Mouse (Mus musculus): ENCODE data around the gene Agrn. TPM values are rescaled to one million over a fixed set of nuclear protein-coding genes. Genes with fewer than 3 reads are reported as not detected.
A peak's percentile ranks its signal among the peaks of the same experiment; 100 is the strongest.

Agrn gene
- polyA plus RNA-seq, 1 experiment from 2014 or later: 16.1 TPM

- H3K9ac ChIP-seq: peak overlapping the region; percentile 86
- WGBS (ENCODE audit: insufficient replicate concordance): under 1% methylated on average over 26 of the region's 26 CpGs
- H3K9me3 ChIP-seq (replicated peaks): no peaks in the 10 kb centered on the region
- H3K36me3 ChIP-seq: 0 out of 2 replicates have a peak, but pooled peaks cover under 1% of the 10 kb centered on the region
- peak; percentile 88 for ATAC-seq
- peak overlapping the region; percentile 97 for H3K27ac ChIP-seq
- peak overlapping the region; percentile 84 for H3K4me3 ChIP-seq
- H3K4me2 ChIP-seq: peak overlapping the region; percentile 96
- H3K27me3 ChIP-seq (replicated peaks): peaks cover 52% of the 10 kb centered on the region
- peaks cover 69% of the 10 kb centered on the region for H3K4me1 ChIP-seq
Observed at GRCm38 (mm10) chr4:156197829-156198205, 529 bp upstream of the Agrn start.

DNA sequence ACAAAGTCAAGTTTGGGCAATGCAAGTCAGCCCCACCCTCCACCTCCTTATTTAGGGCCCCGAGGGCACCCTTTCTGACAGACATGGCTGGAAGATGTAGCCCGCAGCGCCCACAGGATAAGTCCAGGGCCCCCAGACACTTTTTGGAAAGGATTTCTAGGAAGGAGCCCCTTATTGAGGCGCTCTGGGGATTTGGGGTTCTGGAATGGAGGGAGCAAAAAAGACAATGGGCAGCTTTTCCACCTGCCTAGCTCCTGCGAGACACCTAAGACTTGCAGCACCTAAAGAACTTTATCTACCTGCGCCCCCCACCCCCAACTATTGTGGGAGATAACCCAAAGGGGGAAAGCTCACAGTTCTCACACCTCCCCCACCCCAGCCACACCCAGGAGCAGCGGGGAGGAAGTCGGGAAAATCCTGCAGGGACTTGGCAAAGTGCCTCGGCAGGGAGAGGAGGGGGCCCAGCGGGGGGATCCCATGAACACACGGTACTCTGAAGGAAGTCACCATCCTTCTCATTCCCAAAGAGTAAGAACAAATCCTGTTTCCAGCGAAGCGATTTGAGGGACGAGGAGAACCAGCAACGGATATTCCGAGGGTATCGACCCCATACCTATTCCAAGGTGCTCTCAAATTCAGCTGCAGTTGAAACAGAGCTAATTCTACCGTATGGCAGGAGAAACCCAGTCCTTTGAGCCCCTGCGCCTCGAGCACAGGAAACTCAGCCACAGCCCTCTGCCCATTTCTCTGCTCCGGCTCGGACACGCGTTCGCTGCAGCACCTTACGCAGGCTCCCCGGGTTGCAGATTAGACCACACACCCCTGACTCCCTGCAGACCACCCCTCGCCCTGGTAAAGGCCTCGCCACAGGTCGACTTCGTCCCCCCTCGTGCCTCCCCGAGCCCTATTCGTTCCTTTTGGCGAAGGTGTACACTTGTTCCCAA, 1.1 kb downstream of the Agrn start:
- 8% methylated on average over 35 of the region's 35 CpGs for WGBS (ENCODE audit: insufficient replicate concordance)
- peaks cover 45% of the 10 kb centered on the region for H3K27me3 ChIP-seq (replicated peaks)
- peaks cover 71% of the 10 kb centered on the region for H3K4me1 ChIP-seq

GRCm38 (mm10) chr4:156194346-156194745, 2.9 kb downstream of the Agrn start:
- H3K9me3 ChIP-seq (replicated peaks): no peaks in the 10 kb centered on the region
- H3K4me3 ChIP-seq: no peak overlapping the region
- H3K4me1 ChIP-seq: peaks cover 70% of the 10 kb centered on the region
- ATAC-seq: no peak
- no peak overlapping the region for H3K9ac ChIP-seq
- H3K4me2 ChIP-seq: peak overlapping the region; percentile 0; the same call in 1 of the 2 replicates
- peaks cover 48% of the 10 kb centered on the region for H3K27me3 ChIP-seq (replicated peaks)
- peaks cover 17% of the 10 kb centered on the region; the same call in 1 of the 2 replicates for H3K36me3 ChIP-seq
- H3K27ac ChIP-seq: no peak overlapping the region
- 59% methylated on average over 6 of the region's 6 CpGs for WGBS (ENCODE audit: insufficient replicate concordance)

More for the DNA sequence above, 1.1 kb downstream of the Agrn start:
- no peak for ATAC-seq
- Histone ChIP-seq H3K9ac (peak overlapping the region; percentile 87), H3K4me2 (peak overlapping the region; percentile 96), H3K4me3 (peak overlapping the region; percentile 84), H3K36me3 (0 out of 2 replicates have a peak, but pooled peaks cover 7% of the 10 kb centered on the region), H3K27ac (peak overlapping the region; percentile 97; the same call in 1 of the 2 replicates), H3K9me3 (replicated peaks) (no peaks in the 10 kb centered on the region)

DNA sequence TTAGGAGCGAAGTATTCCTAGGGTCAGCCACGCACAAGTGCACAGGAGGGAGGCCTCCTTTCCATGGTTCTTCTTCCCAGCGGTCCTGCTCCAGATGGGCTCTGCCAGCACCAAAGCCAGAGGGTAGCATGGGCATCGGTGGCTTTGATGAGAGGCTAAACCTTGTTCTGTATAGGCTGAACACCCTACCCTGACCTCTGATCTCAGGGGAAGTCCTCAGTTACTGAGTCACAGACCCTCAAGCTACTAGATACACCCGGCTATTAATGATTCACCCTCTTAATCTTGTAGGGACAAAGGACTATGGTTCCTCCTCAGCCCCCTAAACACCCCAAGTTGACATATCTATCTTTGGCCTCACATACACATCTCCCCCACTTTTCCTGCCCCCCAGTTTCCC, 3.4 kb downstream of the Agrn start:
- peaks cover 47% of the 10 kb centered on the region for H3K27me3 ChIP-seq (replicated peaks)
- H3K27ac ChIP-seq: no peak overlapping the region
- peaks cover 75% of the 10 kb centered on the region for H3K4me1 ChIP-seq
- ATAC-seq: no peak
- H3K9me3 ChIP-seq (replicated peaks): no peaks in the 10 kb centered on the region
- H3K4me2 ChIP-seq: peak overlapping the region; percentile 0; the same call in 1 of the 2 replicates
- no peak overlapping the region for H3K9ac ChIP-seq
- H3K4me3 ChIP-seq: no peak overlapping the region
- WGBS (ENCODE audit: insufficient replicate concordance): 73% methylated on average over 5 of the region's 5 CpGs
- peaks cover 17% of the 10 kb centered on the region; the same call in 1 of the 2 replicates for H3K36me3 ChIP-seq

DNA sequence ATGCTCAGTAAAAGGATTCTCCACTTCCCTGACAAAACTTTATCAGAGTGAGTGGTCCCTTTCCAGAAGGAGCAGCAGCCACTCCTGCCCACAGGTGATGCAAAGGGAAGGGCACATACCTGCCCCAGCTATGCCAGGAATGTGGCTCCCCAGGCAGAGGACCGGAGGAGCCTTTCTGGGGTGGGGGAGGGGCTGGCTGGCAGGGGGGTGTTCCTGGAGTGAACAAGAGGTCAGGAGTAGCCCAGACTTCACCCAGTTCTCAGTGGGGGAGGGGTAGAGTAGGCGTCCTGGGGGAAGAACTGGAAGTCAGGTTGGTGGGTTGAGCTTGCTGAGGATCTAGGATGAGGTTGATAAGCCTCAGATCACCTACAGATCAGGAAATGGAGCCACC, 4.1 kb downstream of the Agrn start:
- H3K4me3 ChIP-seq: no peak overlapping the region
- H3K4me2 ChIP-seq: no peak overlapping the region
- H3K36me3 ChIP-seq: peaks cover 17% of the 10 kb centered on the region; the same call in 1 of the 2 replicates
- H3K9me3 ChIP-seq (replicated peaks): no peaks in the 10 kb centered on the region
- ATAC-seq: no peak
- no peak overlapping the region for H3K9ac ChIP-seq
- 56% methylated on average over 2 of the region's 2 CpGs for WGBS (ENCODE audit: insufficient replicate concordance)
- no peak overlapping the region for H3K27ac ChIP-seq
- peaks cover 45% of the 10 kb centered on the region for H3K27me3 ChIP-seq (replicated peaks)
- H3K4me1 ChIP-seq: peaks cover 77% of the 10 kb centered on the region

GRCm38 (mm10) chr4:156192421-156193199, 4.7 kb downstream of the Agrn start:
- peaks cover 79% of the 10 kb centered on the region for H3K4me1 ChIP-seq
- H3K4me3 ChIP-seq: no peak overlapping the region
- H3K36me3 ChIP-seq: peaks cover 17% of the 10 kb centered on the region; the same call in 1 of the 2 replicates
- WGBS (ENCODE audit: insufficient replicate concordance): 50% methylated on average over 8 of the region's 8 CpGs
- peak; percentile 52 for ATAC-seq
- H3K27me3 ChIP-seq (replicated peaks): peaks cover 45% of the 10 kb centered on the region
- H3K27ac ChIP-seq: no peak overlapping the region
- no peaks in the 10 kb centered on the region for H3K9me3 ChIP-seq (replicated peaks)
- H3K9ac ChIP-seq: peak overlapping the region; percentile 37; the same call in 1 of the 2 replicates
- peak overlapping the region; percentile 27; the same call in 1 of the 2 replicates for H3K4me2 ChIP-seq

DNA sequence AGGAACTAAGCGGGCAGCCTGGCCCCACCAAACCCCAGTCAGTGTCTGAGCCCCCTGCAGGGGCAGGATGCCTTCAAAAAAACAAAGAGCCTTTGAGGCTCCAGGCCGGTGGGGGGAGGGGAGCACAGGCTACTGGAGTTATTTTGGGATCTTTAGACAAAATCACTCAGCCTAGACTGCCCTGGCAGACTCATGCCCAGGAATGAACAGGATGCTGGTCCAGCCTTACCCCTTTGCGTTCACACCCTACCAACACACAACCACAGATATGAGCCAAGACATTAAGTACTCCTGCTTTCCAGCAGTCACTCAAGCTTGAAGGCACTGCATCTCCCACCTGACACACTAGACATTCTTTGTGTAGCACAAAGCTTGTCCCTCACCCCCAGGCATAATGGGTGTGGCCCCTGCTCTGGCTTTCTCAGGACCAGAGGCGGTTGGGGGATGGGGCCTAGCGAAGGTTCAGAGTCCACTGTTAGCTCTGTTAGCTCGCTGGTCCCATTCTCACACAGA, 8.4 kb downstream of the Agrn start:
- H3K4me3 ChIP-seq: no peak overlapping the region
- peaks cover 17% of the 10 kb centered on the region for H3K27me3 ChIP-seq (replicated peaks)
- H3K9me3 ChIP-seq (replicated peaks): no peaks in the 10 kb centered on the region
- H3K27ac ChIP-seq: peak overlapping the region; percentile 53; the same call in 1 of the 2 replicates
- peaks cover 23% of the 10 kb centered on the region; the same call in 1 of the 2 replicates for H3K36me3 ChIP-seq
- peak overlapping the region; percentile 5; the same call in 1 of the 2 replicates for H3K4me2 ChIP-seq
- 48% methylated on average over 6 of the region's 6 CpGs for WGBS (ENCODE audit: insufficient replicate concordance)
- ATAC-seq: no peak
- H3K4me1 ChIP-seq: peaks cover 90% of the 10 kb centered on the region
- no peak overlapping the region for H3K9ac ChIP-seq

GRCm38 (mm10) chr4:156188162-156188810, 9.0 kb downstream of the Agrn start:
- H3K36me3 ChIP-seq: peaks cover 23% of the 10 kb centered on the region; the same call in 1 of the 2 replicates
- ATAC-seq: no peak
- WGBS (ENCODE audit: insufficient replicate concordance): 63% methylated on average over 5 of the region's 5 CpGs

GRCm38 (mm10) chr4:156185950-156186850, 11.1 kb downstream of the Agrn start:
- Histone ChIP-seq H3K4me2 (peak overlapping the region; percentile 70), H3K4me3 (peak overlapping the region; percentile 44), H3K4me1 (peaks cover 76% of the 10 kb centered on the region), H3K27me3 (replicated peaks) (peaks cover 11% of the 10 kb centered on the region; the same call in 1 of the 2 replicates), H3K9me3 (replicated peaks) (no peaks in the 10 kb centered on the region), H3K36me3 (peaks cover 19% of the 10 kb centered on the region; the same call in 1 of the 2 replicates), H3K27ac (peak overlapping the region; percentile 31), H3K9ac (peak overlapping the region; percentile 68)
- peak; percentile 34 for ATAC-seq
- 10% methylated on average over 31 of the region's 31 CpGs for whole genome bisulfite sequencing (ENCODE audit: insufficient replicate concordance)

More at GRCm38 (mm10) chr4:156188162-156188810, 9.0 kb downstream of the Agrn start:
- H3K4me1 ChIP-seq: peaks cover 88% of the 10 kb centered on the region
- no peak overlapping the region for H3K27ac ChIP-seq
- H3K27me3 ChIP-seq (replicated peaks): peaks cover 17% of the 10 kb centered on the region
- H3K4me3 ChIP-seq: no peak overlapping the region
- H3K4me2 ChIP-seq: no peak overlapping the region; the same call in 1 of the 2 replicates
- no peaks in the 10 kb centered on the region for H3K9me3 ChIP-seq (replicated peaks)
- H3K9ac ChIP-seq: no peak overlapping the region

- peak overlapping the region; percentile 70 for H3K4me2 ChIP-seq
- WGBS (ENCODE audit: insufficient replicate concordance): 46% methylated on average over 13 of the region's 13 CpGs
- H3K9ac ChIP-seq: peak overlapping the region; percentile 68
- peaks cover 11% of the 10 kb centered on the region; the same call in 1 of the 2 replicates for H3K27me3 ChIP-seq (replicated peaks)
- peak overlapping the region; percentile 31 for H3K27ac ChIP-seq
- H3K9me3 ChIP-seq (replicated peaks): no peaks in the 10 kb centered on the region
- H3K4me1 ChIP-seq: peaks cover 76% of the 10 kb centered on the region
- peak overlapping the region; percentile 44 for H3K4me3 ChIP-seq
- ATAC-seq: peak; percentile 85
- H3K36me3 ChIP-seq: peaks cover 13% of the 10 kb centered on the region; the same call in 1 of the 2 replicates
Observed at GRCm38 (mm10) chr4:156185456-156185949, 11.8 kb downstream of the Agrn start.

Data from liver, embryonic 12.5 days (tissue).